Mouse (Mus musculus) Muller cell, postnatal 12 days (primary cell): ENCODE results near the gene Bmp6.

Experiments
- DNase-seq: peaks from one replicate; pipeline ENCODE4 v3.0.0-alpha.2; 2015; ENCODE audit errors: inconsistent ontology term

Bmp6 gene

DNA sequence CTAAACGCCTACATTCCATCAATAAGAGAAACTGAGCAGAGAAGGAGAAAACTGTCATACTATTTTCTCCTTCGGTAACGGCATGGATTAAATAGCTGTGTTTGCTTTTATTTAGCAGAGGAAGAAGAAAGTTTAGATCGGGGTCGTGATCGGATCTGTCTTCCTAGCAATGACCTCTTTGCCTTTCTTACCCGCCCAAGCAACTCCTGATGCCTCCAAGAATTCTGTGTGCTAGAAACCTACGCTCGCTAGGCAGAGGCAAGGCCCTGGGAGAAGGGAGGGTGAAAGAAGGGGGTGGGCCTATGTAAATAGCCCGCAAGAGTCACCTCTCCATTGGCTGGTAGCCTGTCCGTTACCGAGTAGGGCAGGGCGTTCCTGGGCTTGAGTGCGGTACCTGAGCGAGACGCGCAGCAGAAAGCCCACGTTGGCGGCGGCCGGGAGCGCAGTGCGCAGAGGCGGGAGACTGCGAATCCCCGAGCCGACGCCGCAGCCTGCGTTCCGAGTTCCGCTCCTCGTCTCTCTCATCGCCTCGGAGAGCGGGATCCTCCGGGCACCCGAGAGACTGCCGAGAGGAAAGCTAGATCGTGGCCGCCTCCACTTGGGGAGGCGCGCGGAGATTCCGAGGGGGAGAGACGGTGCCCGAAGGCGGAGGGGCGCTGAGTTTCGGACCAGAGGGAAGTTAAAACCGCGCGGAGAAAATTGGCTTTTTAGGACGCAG, at the start of gene Bmp6:
Gene Bmp6, plus strand, starts transcription at position 395 of the 718 bp plus-strand sequence.
- DNase-seq, result peak; percentile 85

DNA sequence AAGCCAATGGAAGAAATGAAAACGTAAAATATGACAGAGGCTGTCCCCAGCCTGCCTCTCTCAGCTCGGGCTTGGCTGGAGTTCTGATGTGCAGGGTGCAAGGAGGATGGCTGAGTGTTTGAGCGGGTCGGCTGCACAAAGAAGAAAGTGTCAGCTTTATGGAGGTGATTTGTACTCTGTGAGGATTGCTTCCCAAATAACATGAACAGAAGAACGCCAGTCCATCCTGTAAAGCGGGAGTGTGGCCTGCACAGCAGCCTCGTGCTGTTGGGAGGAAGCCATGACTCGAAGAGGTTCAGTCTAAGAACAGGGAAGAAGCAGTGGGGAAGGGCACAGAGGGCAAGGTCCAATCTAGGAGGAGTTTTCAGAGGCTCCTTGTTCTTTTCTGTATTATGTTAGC, 48.7 kb upstream of the Bmp6 start:
- DNase-seq, result no peak

DNA sequence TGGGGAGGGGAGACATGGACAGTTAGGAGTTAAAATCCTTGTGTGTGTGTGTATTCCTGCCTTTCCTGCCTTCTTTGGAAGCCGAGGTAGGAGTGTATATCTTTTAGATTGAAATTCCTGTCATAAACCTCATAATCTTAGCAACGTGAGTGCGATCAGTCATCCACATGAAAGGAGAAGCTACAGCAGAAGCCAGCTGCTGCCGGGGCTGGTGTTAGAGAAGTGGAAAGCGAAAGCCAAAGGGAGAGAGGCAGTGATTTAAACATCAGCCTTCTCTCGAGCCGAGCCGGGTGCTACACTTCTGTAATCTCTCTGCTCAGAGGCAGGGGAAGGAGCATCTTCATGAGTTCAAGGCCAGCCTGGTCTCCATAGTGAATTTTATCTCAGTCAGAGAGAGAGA, 48.3 kb upstream of the Bmp6 start:
- DNase-seq, result no peak

DNA sequence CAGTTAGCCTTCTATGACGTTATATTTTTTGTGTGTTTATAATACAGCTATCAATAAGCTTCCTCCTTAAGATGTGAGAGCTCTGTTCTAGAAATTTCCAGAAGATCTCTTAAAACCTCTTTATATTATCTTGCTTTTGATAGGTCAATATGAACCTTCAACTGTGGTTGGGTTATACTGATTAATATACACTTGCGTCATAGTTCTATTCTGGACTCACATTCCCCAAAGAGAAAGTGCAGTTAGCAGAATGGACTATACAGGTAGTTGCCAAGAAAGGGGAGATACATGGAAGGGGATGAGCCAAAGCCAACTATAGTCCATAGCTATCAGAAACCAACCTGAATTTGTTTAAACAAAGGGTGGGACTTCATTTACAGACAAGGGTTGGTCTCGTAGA, 33.8 kb upstream of the Bmp6 start:
- no peak for DNase-seq

DNA sequence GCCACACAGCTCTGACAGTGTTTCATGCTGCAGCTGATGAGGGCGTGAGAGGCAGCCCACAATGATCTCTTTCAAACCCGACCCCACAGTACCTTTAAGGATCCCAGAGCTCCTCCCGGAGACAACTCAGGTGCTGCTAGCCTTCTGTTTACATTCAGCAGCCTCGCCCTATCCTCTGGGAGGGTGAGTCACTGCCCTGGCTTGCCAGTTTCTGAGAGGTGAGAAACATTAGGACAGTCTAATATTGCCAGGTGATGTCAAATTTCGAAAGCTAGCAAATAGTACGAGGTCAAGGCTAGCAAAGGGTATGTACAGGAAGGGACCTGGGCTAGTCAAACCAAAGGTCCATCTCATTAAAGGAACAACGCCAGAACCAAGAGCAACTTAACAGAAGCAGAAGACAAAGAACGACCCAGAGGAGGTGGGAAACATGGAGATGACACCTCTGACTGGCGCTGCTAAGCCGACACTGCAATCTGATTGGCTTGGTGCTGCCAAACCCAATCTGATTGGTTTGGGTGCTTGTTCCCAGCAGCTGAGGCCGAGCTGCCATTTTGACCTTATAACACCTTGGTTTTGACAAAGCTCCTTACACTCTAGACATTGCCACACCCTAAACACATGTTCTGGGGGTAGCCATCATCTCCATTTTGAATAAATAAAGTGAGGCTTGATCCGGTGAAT, 32.4 kb upstream of the Bmp6 start:
- no peak for DNase-seq

DNA sequence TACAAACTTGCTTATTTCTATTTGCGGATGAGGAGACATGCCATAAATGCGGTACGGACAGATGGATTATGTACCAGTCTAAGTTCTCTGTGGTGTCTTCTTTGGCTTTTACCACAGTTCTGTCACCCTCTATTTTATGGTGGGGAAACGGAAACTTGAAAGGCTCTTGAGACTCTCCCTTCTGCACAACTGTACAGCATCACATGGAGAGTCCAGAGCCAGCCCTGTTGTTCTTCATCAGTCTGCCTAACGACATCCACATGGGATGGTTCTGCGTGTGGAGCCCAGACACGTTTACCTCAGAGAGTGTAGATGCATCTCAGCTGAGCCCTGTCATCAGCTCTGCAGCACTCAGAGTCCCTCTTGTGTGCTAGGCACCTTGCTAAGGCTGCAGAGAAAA, 30.3 kb upstream of the Bmp6 start:
- no peak for DNase-seq

DNA sequence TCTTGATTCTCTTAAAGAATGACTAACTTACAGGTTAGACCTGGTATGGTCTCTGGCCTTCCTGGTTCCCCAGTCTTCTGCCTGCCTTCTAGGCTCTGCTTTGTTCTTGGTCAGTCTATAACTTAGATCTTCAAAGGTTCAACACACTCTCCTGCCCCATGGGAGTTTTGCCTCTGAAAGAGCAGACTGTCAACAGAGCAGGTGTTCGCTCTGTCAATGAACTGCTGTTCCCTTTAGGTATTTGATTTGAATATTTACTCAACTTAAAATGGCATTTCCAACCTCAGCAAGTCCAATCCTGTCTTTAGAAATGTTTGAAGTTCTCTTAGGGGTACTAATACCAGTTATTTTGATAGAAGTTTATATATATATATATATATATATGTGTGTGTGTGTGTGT, 26.5 kb upstream of the Bmp6 start:
- DNase-seq, result no peak

DNA sequence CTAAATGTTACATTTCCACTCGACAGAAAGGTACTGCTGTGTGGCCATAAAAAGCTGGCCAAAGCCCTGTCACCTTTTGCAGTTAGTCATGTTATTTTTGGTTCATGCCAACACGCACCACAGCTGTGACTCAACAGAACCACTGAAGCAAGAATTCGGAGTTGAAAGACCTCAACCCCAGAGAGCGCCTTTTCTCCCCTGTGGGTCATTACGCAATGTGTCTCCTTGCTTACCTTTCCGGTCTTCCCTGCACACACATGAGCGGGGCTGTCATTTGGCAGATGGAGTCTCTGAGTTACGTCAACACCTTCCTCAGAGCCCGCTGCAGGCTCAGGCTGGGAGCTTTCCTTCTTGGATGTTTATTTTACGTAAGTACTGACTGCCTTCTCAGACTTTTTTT, 24.6 kb upstream of the Bmp6 start:
- DNase-seq, result no peak

DNA sequence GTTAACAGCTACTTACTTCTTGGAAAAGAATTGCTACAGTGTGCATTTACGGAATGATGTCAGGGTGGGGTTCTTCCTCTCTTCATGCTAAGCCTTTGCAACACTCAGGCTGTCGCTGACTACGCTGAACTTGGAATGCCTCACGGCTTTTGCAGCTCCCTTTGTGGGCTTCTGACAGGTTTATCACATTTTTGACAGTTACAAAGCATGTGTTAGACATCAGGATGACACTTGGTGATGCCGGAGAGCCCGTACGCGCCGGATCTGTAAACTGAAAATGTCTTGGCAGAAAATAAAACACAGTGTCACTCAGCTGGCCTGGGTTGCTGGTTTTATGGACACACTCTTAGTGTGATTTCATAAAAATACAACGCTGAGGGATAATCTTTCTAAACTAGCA, 20.5 kb upstream of the Bmp6 start:
- no peak for DNase-seq

DNA sequence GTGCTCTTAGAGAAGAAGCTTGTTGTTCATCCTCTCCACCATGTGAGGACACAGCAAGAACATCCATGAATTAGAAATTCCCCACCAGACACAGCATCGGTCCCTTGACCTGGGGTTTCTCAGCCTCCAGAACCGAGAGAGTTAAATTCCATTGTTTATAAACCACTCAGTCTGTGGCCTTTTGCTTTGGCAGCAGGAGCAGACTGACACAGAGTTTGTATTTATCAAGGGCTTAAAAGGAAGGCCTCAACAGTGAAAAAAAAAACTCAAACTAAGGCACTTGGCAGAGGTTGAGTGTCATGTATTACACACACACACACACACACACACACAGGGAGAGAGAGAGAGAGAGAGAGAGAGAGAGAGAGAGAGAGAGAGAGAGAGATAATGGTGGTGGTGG, 17.5 kb upstream of the Bmp6 start:
- no peak for DNase-seq

DNA sequence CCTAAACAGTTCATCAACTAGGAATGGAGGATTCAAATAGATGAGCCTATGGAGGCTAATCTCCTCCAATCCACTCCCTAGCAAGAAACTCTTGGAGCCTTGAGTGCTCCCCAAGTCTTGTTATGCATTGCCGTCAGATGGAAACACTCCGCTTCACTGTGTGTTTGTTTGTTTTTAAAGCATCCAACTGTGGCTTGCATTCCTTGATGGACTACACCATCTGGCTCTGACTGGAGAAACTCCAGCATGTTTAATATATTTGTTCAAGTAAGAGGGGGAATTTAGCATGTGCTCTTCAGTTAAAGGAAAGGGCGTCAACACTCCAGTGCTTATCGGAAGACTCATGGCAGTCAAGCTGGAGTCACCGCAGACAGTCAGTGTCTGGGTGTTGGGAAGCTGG, 11.4 kb upstream of the Bmp6 start:
- DNase-seq, result no peak

DNA sequence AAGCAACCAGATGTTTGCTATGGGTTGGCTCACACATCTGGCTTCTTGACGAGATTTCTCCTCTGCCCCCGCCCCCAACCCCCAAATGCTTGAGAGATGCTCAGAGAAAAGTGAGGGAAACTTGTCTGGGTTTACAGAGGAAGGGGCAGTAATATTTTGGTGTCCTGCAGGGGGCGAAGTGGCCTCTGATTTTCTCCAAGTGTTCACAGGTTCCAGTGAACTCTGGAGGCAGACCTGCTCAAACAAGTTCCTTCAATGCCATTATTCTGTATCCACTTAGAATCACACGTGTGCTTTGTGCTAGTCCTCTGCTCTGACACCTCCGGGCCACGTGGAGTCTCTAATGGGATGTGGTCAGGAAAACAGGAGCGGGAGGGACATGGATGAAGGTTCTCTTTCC, 2.3 kb upstream of the Bmp6 start:
- DNase-seq, result peak; percentile 36

DNA sequence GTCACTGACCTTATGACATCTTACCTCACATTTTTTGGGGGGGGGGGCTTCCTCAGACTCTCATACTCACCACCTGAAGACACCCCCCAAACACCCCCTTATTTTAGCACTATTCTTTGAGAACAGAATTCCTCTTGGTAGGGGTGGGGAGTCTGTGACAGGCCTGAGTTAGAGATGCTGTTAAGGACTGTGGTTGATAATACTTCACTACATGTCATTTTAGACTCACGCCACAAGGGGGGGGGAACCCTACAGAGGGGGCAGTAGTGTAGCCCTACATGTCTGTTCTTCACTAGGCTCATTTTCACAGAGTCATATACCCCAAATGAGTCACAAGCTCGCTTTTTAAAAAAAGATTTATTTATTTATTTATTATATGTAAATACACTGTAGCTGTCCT, 1.7 kb upstream of the Bmp6 start:
- DNase-seq, result peak; percentile 6

DNA sequence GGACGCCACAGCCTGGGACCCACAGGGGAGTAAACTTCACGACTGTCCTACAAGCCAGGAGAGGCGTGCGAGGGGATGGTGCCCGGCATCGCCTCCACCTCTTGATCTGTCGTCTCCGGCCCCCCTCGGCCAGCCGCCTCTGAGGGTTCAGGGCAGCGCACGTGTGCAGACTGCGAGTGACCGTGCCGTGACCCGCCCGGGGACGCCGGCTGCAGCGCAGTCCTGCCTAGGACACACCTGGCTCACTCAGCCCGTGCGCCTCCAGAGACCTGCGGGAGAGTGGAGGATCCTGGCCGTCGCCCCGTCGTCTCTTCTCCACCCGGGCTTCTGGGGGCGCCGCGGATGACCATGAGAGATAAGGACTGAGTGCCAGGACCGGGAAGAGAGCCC, 519 bp downstream of the Bmp6 start:
- no peak for DNase-seq

DNA sequence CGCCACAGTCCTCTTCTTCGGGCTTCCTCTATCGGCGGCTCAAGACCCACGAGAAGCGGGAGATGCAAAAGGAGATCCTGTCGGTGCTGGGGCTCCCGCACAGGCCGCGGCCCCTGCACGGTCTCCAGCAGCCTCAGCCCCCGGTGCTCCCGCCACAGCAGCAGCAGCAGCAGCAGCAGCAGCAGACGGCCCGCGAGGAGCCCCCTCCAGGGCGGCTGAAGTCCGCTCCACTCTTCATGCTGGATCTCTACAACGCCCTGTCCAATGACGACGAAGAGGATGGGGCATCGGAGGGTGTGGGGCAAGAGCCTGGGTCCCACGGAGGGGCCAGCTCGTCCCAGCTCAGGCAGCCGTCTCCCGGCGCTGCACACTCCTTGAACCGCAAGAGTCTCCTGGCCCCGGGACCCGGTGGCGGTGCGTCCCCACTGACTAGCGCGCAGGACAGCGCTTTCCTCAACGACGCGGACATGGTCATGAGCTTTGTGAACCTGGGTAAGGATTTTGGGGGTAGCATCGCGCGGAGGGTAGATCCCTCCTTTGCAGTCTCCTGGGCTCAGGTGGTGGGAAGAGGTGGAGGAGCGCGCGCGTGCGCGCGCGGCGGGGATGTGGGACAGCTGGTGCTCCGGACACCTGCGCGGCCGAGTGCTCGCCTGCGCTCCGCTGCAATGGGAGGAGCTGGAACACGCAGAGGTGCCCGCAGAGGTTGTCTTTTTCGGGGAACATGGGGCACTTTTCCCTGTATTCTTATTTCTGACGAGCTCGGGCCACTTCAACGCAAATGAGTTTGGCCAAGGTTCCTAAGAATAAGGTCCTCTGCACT, 1.4 kb downstream of the Bmp6 start:
- DNase-seq, result peak; percentile 44

DNA sequence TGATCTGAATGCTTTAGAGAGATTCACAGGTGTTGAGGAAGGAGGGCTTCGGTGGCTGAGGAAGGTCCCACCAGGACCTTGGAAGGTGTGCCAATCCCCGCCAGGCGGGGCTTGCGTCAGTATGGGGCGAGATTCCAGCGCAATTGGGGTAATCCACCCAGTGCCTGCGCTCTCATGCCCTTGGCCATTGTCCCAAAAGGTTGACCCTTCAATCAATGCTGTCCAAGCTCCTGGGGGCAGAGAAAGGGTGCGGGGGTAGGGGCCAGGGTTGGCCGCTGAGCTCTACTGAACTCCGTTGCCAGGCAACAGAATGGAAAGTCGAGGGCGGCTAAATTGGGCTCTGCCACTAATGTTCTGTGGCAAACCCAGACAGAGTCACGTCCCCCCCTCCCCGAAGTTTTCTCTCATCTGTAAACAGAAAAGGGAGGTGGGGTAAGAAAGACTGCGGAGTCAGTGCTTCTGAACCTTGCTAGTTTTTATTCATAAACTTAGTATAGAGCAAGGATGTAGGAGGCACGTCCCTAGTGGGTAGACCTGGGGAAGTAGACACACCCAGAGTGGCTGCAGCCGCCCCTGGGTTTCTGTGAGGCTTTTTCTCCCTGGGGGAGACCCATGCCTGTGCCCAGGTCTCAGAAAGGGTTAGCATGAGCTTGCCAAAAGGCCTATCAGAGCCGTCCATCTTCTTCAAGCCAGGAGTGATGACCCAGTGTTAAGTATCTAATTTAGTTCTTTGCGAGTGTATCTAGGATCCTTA, 2.3 kb downstream of the Bmp6 start:
- peak; percentile 29 for DNase-seq

DNA sequence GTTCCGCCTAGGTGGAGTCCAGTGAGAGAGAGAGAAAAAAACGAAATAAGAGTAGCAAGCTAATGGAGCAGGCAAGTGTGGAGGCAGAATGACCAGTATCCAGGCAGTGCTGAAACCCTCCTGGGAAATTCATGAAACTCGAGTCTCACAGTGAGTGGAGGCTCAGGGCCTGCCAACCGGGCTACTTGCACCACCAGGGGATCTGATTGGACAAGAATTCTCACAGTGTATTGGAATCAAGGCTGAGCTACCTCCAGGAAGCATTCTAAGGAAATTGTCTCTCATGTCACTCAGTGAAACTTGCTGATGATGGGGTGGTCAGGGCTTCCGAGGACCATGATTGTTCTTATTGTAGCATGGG, 2.8 kb downstream of the Bmp6 start:
- DNase-seq, result peak; percentile 8

DNA sequence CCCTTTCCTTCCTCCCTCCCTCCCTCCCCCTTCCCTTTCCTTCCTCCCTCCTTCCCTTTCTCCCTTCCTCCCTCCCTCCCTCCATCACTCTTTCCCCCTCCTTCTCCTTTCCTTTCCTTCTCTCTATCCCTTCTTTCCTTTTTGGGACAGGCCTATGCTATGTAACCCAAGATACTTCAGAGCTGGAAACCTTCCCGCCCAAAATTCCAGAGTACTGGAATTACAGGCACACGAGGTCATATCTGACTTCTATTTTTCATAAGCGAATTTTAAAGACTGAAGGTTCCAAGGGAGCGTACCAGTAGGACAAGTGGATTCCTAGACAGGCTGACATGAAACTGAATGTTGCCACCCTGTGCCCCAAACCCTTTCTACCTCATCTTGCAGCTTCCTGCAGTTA, 4.1 kb downstream of the Bmp6 start:
- DNase-seq, result peak; percentile 12

DNA sequence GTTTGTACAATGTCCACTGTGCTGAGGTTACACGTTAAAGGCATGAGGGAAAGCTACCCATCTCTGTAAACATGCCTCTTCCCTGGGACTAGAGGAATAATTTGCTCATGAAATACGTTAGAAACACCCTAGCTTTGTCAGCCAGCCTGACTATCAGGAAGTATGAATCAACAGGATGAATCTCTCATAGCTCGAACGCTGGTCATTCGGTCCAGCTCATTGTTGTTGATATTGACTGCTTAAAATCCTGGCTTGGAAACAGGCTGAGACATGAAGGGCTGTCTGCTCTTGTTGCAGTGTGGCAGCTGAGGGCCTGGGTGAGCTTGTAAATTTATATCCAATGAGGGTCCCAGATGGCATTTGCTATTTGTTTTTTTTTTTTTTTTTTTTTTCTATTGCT, 4.9 kb downstream of the Bmp6 start:
- DNase-seq, result peak; percentile 41

DNA sequence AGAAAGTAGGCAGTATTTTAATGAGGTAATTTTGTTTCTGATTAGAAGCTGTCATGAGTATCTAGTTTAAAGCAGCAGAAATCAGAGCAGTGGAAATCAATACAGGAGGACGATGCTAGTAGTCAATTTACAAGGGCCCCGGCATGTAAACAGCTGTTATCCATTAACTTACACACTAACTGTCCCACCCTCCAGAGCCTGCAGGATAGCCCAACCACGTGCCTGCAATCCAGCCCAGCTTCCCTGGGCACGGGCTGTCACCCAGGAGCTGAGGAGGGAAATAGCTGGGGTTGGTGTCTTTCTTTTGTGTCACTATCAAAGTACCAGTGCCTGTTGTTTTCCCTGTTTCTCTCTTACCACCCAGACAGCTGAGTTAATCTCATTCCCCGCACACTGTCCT, 7.1 kb downstream of the Bmp6 start:
- DNase-seq, result peak; percentile 3

DNA sequence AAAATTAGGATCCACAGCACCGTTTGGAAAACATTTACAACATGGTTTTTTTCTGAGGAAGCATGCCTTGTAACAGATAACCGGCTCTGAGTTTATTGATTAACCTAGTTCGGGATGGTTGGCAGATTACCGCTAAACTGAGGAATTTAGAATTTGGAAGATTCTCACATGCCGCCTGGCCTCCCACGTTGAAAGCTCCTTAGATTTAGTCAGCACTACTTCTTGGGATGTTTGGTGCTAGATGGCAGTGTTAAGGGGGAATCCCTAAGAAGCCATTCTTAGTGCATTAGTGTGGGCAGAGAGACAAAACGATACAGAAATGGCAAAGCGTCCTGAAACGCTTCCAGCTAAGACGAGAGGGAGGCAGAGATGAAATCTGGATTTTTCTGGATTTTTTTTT, 8.1 kb downstream of the Bmp6 start:
- no peak for DNase-seq
